10 mouse cellular contexts compared by ENCODE assay signal in genomic region chr3:101661184-101661992, GRCm38 (mm10). TPM values are rescaled to one million over a fixed set of nuclear protein-coding genes. Genes with fewer than 3 reads are reported as not detected.
DNase-seq lines count a peak whose midpoint lies in the region; ATAC-seq lines count a peak whose summit lies in the region.
"Had no signal": no experiment of that assay in that cellular context is flagged by ENCODE, and none has a peak within 500 bp of the region (broad histone marks: within the 10 kb centered on the region; RNA-seq: fewer than 3 reads in every experiment).

No protein-coding gene starts in this region.

- ATAC-seq in hindbrain, embryonic 11.5 days (ENCODE audit: low FRiP score) = peak; percentile 92

- H3K27ac ChIP-seq in hindbrain, embryonic 11.5 days (ENCODE audit: low read depth, low read length) = peak overlapping the region; percentile 47; the same call in 1 of the 2 replicates
- H3K27ac ChIP-seq: layer of hippocampus, adult 2 months had no signal

- H3K4me3 ChIP-seq in hindbrain, embryonic 11.5 days (ENCODE audit: low read depth, low read length) = no peak overlapping the region
- H3K4me3 ChIP-seq: layer of hippocampus, adult 2 months; myocyte had no signal

- H3K4me1 ChIP-seq in hindbrain, embryonic 11.5 days (replicated peaks; ENCODE audit: control insufficient read depth, insufficient read depth, low read length) = 0 out of 2 replicates have a peak, but pooled peaks cover 5% of the 10 kb centered on the region

- H3K36me3 ChIP-seq in hindbrain, embryonic 11.5 days (ENCODE audit: control insufficient read depth, insufficient read depth, low read length) = no peaks in the 10 kb centered on the region

- DNase-seq in adrenal gland, adult 2 months = peak; percentile 17
- no peak for DNase-seq in adrenal gland, adult 8-10 months
- DNase-seq in Muller cell, postnatal 12 days (ENCODE audit: inconsistent ontology term) = peak; percentile 27
- DNase-seq in hindbrain, embryonic 11.5 days (ENCODE audit: low spot score) = peak; percentile 77
- peak; percentile 88 for DNase-seq in mesoderm, embryonic 11.5 days (ENCODE audit: low read depth, low spot score)
- no peak for DNase-seq in frontal cortex, postnatal 10 days (ENCODE audit: low spot score in 2 of 2)
- DNase-seq in layer of hippocampus, adult 9-11 months = no peak
- no peak for DNase-seq in cerebellum, adult 11-12 months

- WGBS in hindbrain, embryonic 11.5 days = 40% methylated on average over 9 of the region's 9 CpGs

- H3K4me2 ChIP-seq in hindbrain, embryonic 11.5 days (replicated peaks; ENCODE audit: low read depth, low read length) = 0 out of 2 replicates have a peak overlapping the region, but pooled peaks have one; percentile 11

- H3K27me3 ChIP-seq in hindbrain, embryonic 11.5 days (ENCODE audit: control insufficient read depth, insufficient read depth, low read length) = no peaks in the 10 kb centered on the region

- no peak overlapping the region for H3K9ac ChIP-seq in hindbrain, embryonic 11.5 days (ENCODE audit: low read depth, low read length)

- no peaks in the 10 kb centered on the region for H3K9me3 ChIP-seq in hindbrain, embryonic 11.5 days (ENCODE audit: control insufficient read depth, low read length)

RNA-seq across cellular contexts. Expression of gene Atp1a1, which starts 56.9 kb away (rescaled TPM):
- 1,000 to 10,000 TPM in 1 of 2 experiments, 100 to 1,000 TPM in 1; 611 to 1,035 TPM for total RNA-seq in adrenal gland, adult 2 months (2021)
- polyA plus RNA-seq in adrenal gland, adult 2 months (2012; rRNA removed) = 301 and 380 TPM in 2 replicates
- total RNA-seq in adrenal gland, adult 8-10 months (2022) = 100 to 1,000 TPM; 800 to 966 (median 845) TPM
- 89.9 and 93.0 TPM in 2 replicates for polyA plus RNA-seq in hindbrain, embryonic 11.5 days (2014; fragmentation: Nextera tagmentation; extraction: Ambion mirVana)

Comparison
In these comparisons a context has a peak if more than half of its experiments do, and no peak if none do; other contexts are left out.
1. DNase-seq: peak in adrenal gland, adult 2 months (single experiment), Muller cell, postnatal 12 days (single experiment), hindbrain, embryonic 11.5 days (single experiment) and mesoderm, embryonic 11.5 days (single experiment); none in adrenal gland, adult 8-10 months (single experiment), frontal cortex, postnatal 10 days (0 of 2), layer of hippocampus, adult 9-11 months (single experiment) and cerebellum, adult 11-12 months (single experiment).